Comparison of ENCODE assay signal across 8 mouse cellular contexts in genomic region chr17:7168961-7169626, GRCm38 (mm10). TPM values are rescaled to one million over a fixed set of nuclear protein-coding genes. Genes with fewer than 3 reads are reported as not detected.
DNase-seq lines count a peak whose midpoint lies in the region; ATAC-seq and TF ChIP-seq lines count a peak whose summit lies in the region.

No protein-coding gene starts in this region.

- peaks cover 19% of the 10 kb centered on the region for H3K27me3 ChIP-seq in CH12.LX (replicated peaks)
- no peaks in the 10 kb centered on the region for H3K27me3 ChIP-seq in forebrain, embryonic 14.5 days (replicated peaks; ENCODE audit: control insufficient read depth, insufficient read depth, low read length)
- H3K27me3 ChIP-seq in hindbrain, embryonic 10.5 days (ENCODE audit: insufficient read depth, poor library complexity, severe bottlenecking) = no peaks in the 10 kb centered on the region
- H3K27me3 ChIP-seq in limb, embryonic 11.5 days (ENCODE audit: control insufficient read depth, insufficient read depth, low read length) = no peaks in the 10 kb centered on the region
- H3K27me3 ChIP-seq in stomach, embryonic 15.5 days (replicated peaks) = no peaks in the 10 kb centered on the region

- peaks cover 6 to 21% of the 10 kb centered on the region in 2 experiments for H3K4me1 ChIP-seq in CH12.LX (ENCODE audit: control insufficient read depth in 1 of 2, insufficient read depth in 2 of 2)
- peaks cover 15% of the 10 kb centered on the region for H3K4me1 ChIP-seq in forebrain, embryonic 14.5 days (ENCODE audit: control insufficient read depth, insufficient read depth, low read length)
- peaks cover 46% of the 10 kb centered on the region for H3K4me1 ChIP-seq in hindbrain, embryonic 10.5 days (replicated peaks)
- peaks cover 7% of the 10 kb centered on the region; the same call in 1 of the 2 replicates for H3K4me1 ChIP-seq in limb, embryonic 11.5 days (ENCODE audit: control insufficient read depth, insufficient read depth, low read length)
- H3K4me1 ChIP-seq in stomach, embryonic 15.5 days = peaks cover 5% of the 10 kb centered on the region; the same call in 1 of the 2 replicates

- peak overlapping the region; percentile 18 to 49 (median 46) for H3K4me3 ChIP-seq in CH12.LX (replicated peaks in 1 of 3; ENCODE audit: low read depth in 2 of 3, low read length in 2 of 3, poor library complexity in 1 of 3)
- peak overlapping the region; percentile 78 for H3K4me3 ChIP-seq in forebrain, embryonic 14.5 days (ENCODE audit: low read depth, low read length)
- H3K4me3 ChIP-seq in hindbrain, embryonic 10.5 days = peak overlapping the region; percentile 84
- peak overlapping the region; percentile 65 for H3K4me3 ChIP-seq in limb, embryonic 11.5 days (ENCODE audit: low read depth, low read length)
- H3K4me3 ChIP-seq in stomach, embryonic 15.5 days (replicated peaks) = peak overlapping the region; percentile 84

- no peaks in the 10 kb centered on the region for H3K79me2 ChIP-seq in CH12.LX (replicated peaks; ENCODE audit: control insufficient read depth, extremely low read depth, insufficient read depth, poor library complexity, severe bottlenecking)

- TF ChIP-seq CTCF in CH12.LX (conservative IDR thresholded peaks at IDR 0.05 in 1 of 2, IDR thresholded peaks at IDR 0.05 in 1 of 2; ENCODE audit: low read depth in 2 of 2, low read length in 2 of 2) = no peak

- no peak for TF ChIP-seq POLR2A in CH12.LX (IDR thresholded peaks at IDR 0.05; ENCODE audit: low read depth, low read length)

- in situ Hi-C loops in CH12.LX (cut with MboI; ENCODE audit: low pct_ligation_motif_present, low pct_unique_long_range_greater_than_20kb, low sequenced_read_pairs) = no loop called here

- dilution Hi-C loops in CH12.LX (cut with MboI; ENCODE audit: extremely low pct_ligation_motif_present, extremely low pct_unique_long_range_greater_than_20kb, low sequenced_read_pairs) = no loop called here

- peak overlapping the region; percentile 29; the same call in 1 of the 2 replicates for H3K9ac ChIP-seq in CH12.LX (ENCODE audit: insufficient read depth, low read depth)
- peak overlapping the region; percentile 48 for H3K9ac ChIP-seq in forebrain, embryonic 14.5 days (ENCODE audit: low read length)
- H3K9ac ChIP-seq in limb, embryonic 11.5 days (ENCODE audit: low read length) = peak overlapping the region; percentile 35
- no peak overlapping the region for H3K9ac ChIP-seq in stomach, embryonic 15.5 days

- H3K27ac ChIP-seq in CH12.LX (ENCODE audit: insufficient read depth, low read depth) = no peak overlapping the region
- peak overlapping the region; percentile 81 for H3K27ac ChIP-seq in forebrain, embryonic 14.5 days (ENCODE audit: low read depth, low read length)
- peak overlapping the region; percentile 91 for H3K27ac ChIP-seq in hindbrain, embryonic 10.5 days
- H3K27ac ChIP-seq in limb, embryonic 11.5 days (replicated peaks; ENCODE audit: low read depth, low read length) = peak overlapping the region; percentile 64
- peak overlapping the region; percentile 91 for H3K27ac ChIP-seq in stomach, embryonic 15.5 days

- no peak for TF ChIP-seq RAD21 in CH12.LX (IDR thresholded peaks at IDR 0.05; ENCODE audit: low read depth, low read length)

- H3K36me3 ChIP-seq in CH12.LX (replicated peaks in 1 of 2; ENCODE audit: control insufficient read depth in 1 of 2, insufficient read depth in 1 of 2, low read length in 1 of 2) = no peaks in the 10 kb centered on the region
- H3K36me3 ChIP-seq in forebrain, embryonic 14.5 days (ENCODE audit: control insufficient read depth, insufficient read depth, low read length) = no peaks in the 10 kb centered on the region
- no peaks in the 10 kb centered on the region for H3K36me3 ChIP-seq in hindbrain, embryonic 10.5 days
- no peaks in the 10 kb centered on the region for H3K36me3 ChIP-seq in limb, embryonic 11.5 days (ENCODE audit: control insufficient read depth, insufficient read depth, low read length)
- H3K36me3 ChIP-seq in stomach, embryonic 15.5 days = no peaks in the 10 kb centered on the region

- WGBS in forebrain, embryonic 14.5 days = 8% methylated on average over 15 of the region's 15 CpGs
- WGBS in hindbrain, embryonic 10.5 days = 12% methylated on average over 15 of the region's 15 CpGs
- 8% methylated on average over 15 of the region's 15 CpGs for WGBS in limb, embryonic 11.5 days
- WGBS in stomach, embryonic 15.5 days = 13% methylated on average over 15 of the region's 15 CpGs

- peak; percentile 47 for ATAC-seq in forebrain, embryonic 14.5 days
- ATAC-seq in limb, embryonic 11.5 days (ENCODE audit: insufficient number of reproducible peaks, low FRiP score, low TSS enrichment, low read depth) = peak; percentile 61
- ATAC-seq in megakaryocyte-erythroid progenitor cell, adult 5-6 weeks (replicated peaks; ENCODE audit: low FRiP score, low TSS enrichment, poor library complexity, severe bottlenecking) = peak; percentile 36
- ATAC-seq in stomach, embryonic 15.5 days (ENCODE audit: insufficient read depth, low FRiP score, low read depth) = peak; percentile 14

- H3K9me3 ChIP-seq in CH12.LX (replicated peaks; ENCODE audit: low read length) = no peaks in the 10 kb centered on the region
- H3K9me3 ChIP-seq in forebrain, embryonic 14.5 days (replicated peaks; ENCODE audit: control insufficient read depth, low read length) = no peaks in the 10 kb centered on the region
- no peaks in the 10 kb centered on the region for H3K9me3 ChIP-seq in hindbrain, embryonic 10.5 days
- H3K9me3 ChIP-seq in limb, embryonic 11.5 days (ENCODE audit: control insufficient read depth, low read length) = no peaks in the 10 kb centered on the region
- H3K9me3 ChIP-seq in stomach, embryonic 15.5 days = no peaks in the 10 kb centered on the region

- peak; percentile 55 for DNase-seq in CH12.LX (ENCODE audit: extremely low read depth)
- DNase-seq in adrenal gland, adult 2 months = peak; percentile 88
- peak; percentile 70 for DNase-seq in forebrain, embryonic 14.5 days (ENCODE audit: low spot score)
- peak; percentile 88 for DNase-seq in hindbrain, embryonic 10.5 days (ENCODE audit: low spot score)
- DNase-seq in limb, embryonic 11.5 days (ENCODE audit: low spot score) = peak; percentile 36
- DNase-seq in cerebellum, postnatal 25 days = no peak

- peak overlapping the region; percentile 81 for H3K4me2 ChIP-seq in CH12.LX (ENCODE audit: insufficient read depth, low read depth, poor library complexity, severe bottlenecking)
- H3K4me2 ChIP-seq in forebrain, embryonic 14.5 days (ENCODE audit: low read length) = peak overlapping the region; percentile 92
- peak overlapping the region; percentile 65 for H3K4me2 ChIP-seq in limb, embryonic 11.5 days (ENCODE audit: low read depth, severe bottlenecking)
- peak overlapping the region; percentile 89 for H3K4me2 ChIP-seq in stomach, embryonic 15.5 days

- no peak for TF ChIP-seq EP300 in CH12.LX (IDR thresholded peaks at IDR 0.05; ENCODE audit: low read length)

TF ChIP-seq in CH12.LX, 34 proteins besides CTCF, POLR2A, EP300 and RAD21:
- TF ChIP-seq SIN3A (IDR thresholded peaks at IDR 0.05; ENCODE audit: low read length) = peak; percentile 63
- no peak for TF ChIP-seq IRF4 (IDR thresholded peaks at IDR 0.05; ENCODE audit: low read depth, low read length)
- TF ChIP-seq USF1 (IDR thresholded peaks at IDR 0.05; ENCODE audit: low read depth, low read length) = peak; percentile 37
- TF ChIP-seq USF2 (conservative IDR thresholded peaks at IDR 0.05; ENCODE audit: low read depth, low read length) = no peak; the same call in 1 of the 2 replicates
- TF ChIP-seq JUN (IDR thresholded peaks at IDR 0.05; ENCODE audit: insufficient read depth, low read depth, low read length) = no peak
- TF ChIP-seq ZC3H11A (IDR thresholded peaks at IDR 0.05; ENCODE audit: low read depth, low read length) = no peak
- TF ChIP-seq BHLHE40 (IDR thresholded peaks at IDR 0.05; ENCODE audit: low read depth, low read length) = peak; percentile 41; the same call in 1 of the 2 replicates
- peak; percentile 46; the same call in 1 of the 2 replicates for TF ChIP-seq MYC (IDR thresholded peaks at IDR 0.05; ENCODE audit: low read depth, low read length)
- peak; percentile 84 for TF ChIP-seq MXI1 (IDR thresholded peaks at IDR 0.05; ENCODE audit: low read depth, low read length)
- no peak for TF ChIP-seq MAFK (IDR thresholded peaks at IDR 0.05; ENCODE audit: insufficient replicate concordance, low read length)
- TF ChIP-seq UBTF (IDR thresholded peaks at IDR 0.05; ENCODE audit: low read depth, low read length) = no peak
- no peak for TF ChIP-seq SMC3 (IDR thresholded peaks at IDR 0.05; ENCODE audit: low read depth, low read length)
- 0 out of 2 replicates have a peak, but pooled peaks have one; percentile 7 for TF ChIP-seq HCFC1 (IDR thresholded peaks at IDR 0.05; ENCODE audit: low read depth, low read length)
- no peak for TF ChIP-seq E2F4 (IDR thresholded peaks at IDR 0.05; ENCODE audit: insufficient replicate concordance, low read depth, low read length)
- TF ChIP-seq JUND (conservative IDR thresholded peaks at IDR 0.05; ENCODE audit: low read depth, low read length) = no peak
- TF ChIP-seq KAT2A (IDR thresholded peaks at IDR 0.05; ENCODE audit: insufficient replicate concordance, low read length) = no peak
- TF ChIP-seq MAX (IDR thresholded peaks at IDR 0.05; ENCODE audit: low read length) = peak; percentile 66; the same call in 1 of the 2 replicates
- TF ChIP-seq NELFE (IDR thresholded peaks at IDR 0.05; ENCODE audit: low read depth, low read length) = no peak

RNA-seq across cellular contexts. Expression of gene Rps6ka2, which starts 0.8 kb away (rescaled TPM):
- total RNA-seq in CH12.LX (2012; rRNA removed) (0.64 and 0.97 TPM in 2 replicates), CH12.LX (2014; rRNA removed) (0.91 and 1.4 TPM in 2 replicates)
- 1.4 and 1.5 TPM in 2 replicates for polyA plus RNA-seq in CH12.LX (2012; ENCODE audit: insufficient read length, low read depth)
- 10 to 100 TPM; 10.6 to 18.2 TPM for total RNA-seq in adrenal gland, adult 2 months (2021)
- polyA plus RNA-seq in adrenal gland, adult 2 months (2012; rRNA removed) = 7.6 and 10.2 TPM in 2 replicates
- 18.9 and 21.6 TPM in 2 replicates for polyA plus RNA-seq in forebrain, embryonic 14.5 days (2014; fragmentation: Nextera tagmentation; extraction: Ambion mirVana)
- 25.6 and 31.3 TPM in 2 replicates for polyA plus RNA-seq in hindbrain, embryonic 10.5 days (2016; fragmentation: Nextera tagmentation; extraction: Ambion mirVana)
- polyA plus RNA-seq in limb, embryonic 11.5 days (2014; fragmentation: Nextera tagmentation; extraction: Ambion mirVana) = 20.1 and 24.2 TPM in 2 replicates
- total RNA-seq in megakaryocyte-erythroid progenitor cell, adult 5-6 weeks (2014; fragmentation: Nextera tagmentation) = 1.9 and 2.6 TPM in 2 replicates
- total RNA-seq in megakaryocyte-erythroid progenitor cell, adult 5-6 weeks (2017) = 1.8 and 1.9 TPM in 2 replicates
- 8.5 and 9.4 TPM in 2 replicates for polyA plus RNA-seq in stomach, embryonic 15.5 days (2015; fragmentation: Nextera tagmentation; extraction: Ambion mirVana)

Comparison
In these comparisons a context has a peak if more than half of its experiments do, and no peak if none do; other contexts are left out.
1. DNase-seq: peak in CH12.LX (single experiment), adrenal gland, adult 2 months (single experiment), forebrain, embryonic 14.5 days (single experiment), hindbrain, embryonic 10.5 days (single experiment) and limb, embryonic 11.5 days (single experiment); none in cerebellum, postnatal 25 days (0 of 2).
2. Peak in every context shown above with its lines, with median percentiles within 50 percentile points of each other: H3K4me2 ChIP-seq, H3K4me3 ChIP-seq and ATAC-seq.